Mouse (Mus musculus) spleen, postnatal 10 days (tissue): ENCODE results near the gene Caprin1.

ENCODE experiments used
- DNase-seq, 2 experiments: peaks; one replicate each; pipeline ENCODE4 v3.0.0; 2021 to 2022; ENCODE audit warnings: low spot score in 2 of 2

The Caprin1 gene

DNA sequence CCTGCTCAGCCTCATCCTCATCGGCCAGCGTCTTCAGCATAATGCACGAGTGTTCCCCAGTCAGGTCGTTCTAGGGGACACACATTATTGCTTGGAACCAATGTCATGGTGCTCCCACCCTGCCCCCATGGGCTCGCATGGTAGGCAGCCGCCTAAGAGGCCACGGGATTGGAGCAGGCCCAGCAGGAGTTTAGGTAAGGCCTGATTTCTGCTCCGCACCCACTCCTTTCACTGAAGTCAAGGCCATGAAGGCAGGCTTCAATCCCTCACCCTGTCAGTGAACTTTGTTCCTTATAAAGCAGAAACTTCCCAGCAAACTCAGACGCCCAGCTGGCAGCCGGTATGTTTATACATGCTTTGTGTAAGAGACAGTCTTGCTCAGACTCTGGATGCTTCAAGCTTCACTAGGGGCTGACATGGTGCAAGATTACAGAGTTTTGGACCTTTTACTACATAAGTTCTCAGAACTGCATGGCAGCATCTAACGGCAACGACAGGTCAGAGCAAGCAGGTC, 69.4 kb downstream of the Caprin1 start:
- DNase-seq, result no peak

DNA sequence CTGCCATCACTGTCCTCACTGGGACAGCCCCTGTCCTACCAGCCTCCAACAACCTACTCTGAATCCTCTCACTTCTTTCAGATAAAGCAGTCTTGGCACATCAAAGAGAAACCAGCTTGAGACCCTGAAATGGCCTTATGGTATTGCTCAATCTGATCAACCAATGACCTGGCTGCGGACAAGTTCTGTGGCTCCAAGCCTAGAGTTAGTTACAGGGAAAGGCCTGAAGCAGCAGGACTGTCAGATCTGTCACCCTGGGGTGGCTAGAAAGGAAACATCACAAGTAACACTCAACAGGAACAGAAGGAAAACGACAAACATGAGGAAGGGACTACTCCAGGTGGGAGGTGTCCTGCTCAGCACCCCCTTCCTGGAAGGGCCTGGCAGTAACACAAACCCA, 72.9 kb downstream of the Caprin1 start:
- DNase-seq, result no peak

DNA sequence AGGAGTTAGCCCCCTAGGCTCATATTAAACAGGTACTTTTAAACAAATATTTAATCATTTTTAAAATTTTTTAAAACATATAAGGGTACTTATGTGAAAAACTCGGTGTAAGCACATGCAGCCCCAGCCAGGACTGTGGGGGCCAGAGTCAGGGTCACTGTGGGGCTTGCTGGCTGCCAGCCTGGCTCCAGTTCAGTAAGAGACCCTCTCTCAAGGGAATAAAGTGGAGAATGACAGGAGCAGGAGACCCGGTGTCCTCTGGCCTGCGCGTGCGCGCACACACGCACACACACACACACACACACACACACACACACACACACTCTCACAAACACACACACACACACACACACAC, 78.2 kb downstream of the Caprin1 start:
- DNase-seq, result no peak

DNA sequence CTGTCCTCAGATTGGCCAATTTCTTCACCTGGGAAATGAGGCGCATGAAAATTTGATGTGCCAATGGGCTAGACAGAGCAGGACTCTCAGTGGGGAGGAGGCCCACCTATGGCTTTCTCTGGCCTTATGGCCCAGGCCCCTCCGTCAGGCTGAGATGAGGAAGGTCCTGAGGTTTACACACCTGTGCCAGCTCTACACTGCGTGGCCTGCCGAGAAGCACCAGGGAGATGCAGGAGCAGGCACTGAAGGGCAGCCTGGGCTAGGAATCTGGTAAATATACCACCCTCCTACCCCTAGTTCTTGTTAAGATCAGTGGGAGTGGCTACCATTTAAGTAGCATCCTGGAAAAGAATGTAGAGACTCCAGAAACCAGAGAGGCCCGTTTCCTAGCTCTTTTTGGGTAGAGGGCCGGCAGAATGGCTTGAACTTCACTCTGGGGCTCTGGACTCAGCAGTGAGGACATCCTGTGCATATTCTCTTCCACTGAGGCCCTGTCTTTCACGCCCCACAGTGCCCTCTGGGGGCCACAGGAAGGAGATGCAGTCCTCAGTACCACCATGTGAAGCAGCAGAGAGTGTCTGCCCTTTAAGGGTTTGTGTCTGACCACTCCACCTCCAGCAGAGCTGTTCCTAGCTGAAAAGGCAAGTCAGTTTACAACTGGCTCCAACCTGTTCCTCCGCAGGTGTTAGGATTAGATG, 78.7 kb downstream of the Caprin1 start:
- peak; percentile 52 to 82 for DNase-seq

DNA sequence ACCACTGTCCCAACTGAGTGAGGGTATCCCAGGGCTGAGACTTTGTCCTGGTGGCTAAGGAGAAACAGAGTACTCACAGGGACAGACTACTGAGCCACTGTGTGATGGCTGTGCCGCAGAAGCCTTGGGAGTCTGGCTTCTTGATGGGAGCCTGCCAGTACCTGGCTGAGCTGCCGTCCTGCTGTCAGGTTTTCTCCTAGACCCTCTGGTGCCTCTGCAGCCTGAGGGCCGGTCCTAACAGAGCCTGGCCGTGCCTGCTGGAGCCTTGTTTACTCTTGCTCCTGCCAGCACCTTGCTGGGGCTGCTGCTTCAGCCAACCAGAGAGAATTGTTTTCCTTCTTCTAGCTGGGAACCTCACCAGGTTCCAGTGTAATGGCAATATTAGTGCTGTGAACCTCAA, 83.0 kb downstream of the Caprin1 start:
- DNase-seq, result no peak

DNA sequence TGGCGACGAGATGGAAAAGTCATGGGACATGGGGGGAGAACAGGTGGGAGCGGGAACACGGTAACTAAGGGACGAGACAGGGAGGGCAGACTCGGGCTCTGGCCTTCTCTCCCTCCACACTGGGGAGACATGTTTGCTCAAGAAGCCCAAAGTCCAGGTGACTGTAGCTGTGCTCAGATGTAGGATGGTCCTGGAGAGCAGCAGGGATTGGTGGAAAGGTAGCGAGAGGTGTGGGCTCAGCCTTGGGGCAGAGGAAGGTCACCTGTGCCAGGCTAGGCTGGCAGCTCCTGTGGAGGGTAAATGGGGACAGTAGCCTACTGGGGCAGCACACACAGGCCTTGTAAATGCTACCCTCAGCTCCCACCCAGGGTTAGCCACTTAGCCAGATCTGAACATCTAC, 83.6 kb downstream of the Caprin1 start:
- DNase-seq, result no peak
